Mouse (Mus musculus) kidney, embryonic 14.5 days (tissue): ENCODE data around the gene Trim17. TPM values are rescaled to one million over a fixed set of nuclear protein-coding genes. Genes with fewer than 3 reads are reported as not detected.

ENCODE experiments used
- ATAC-seq: fragments of 200-750 bp; cut with Nextera tagmentation; 2 replicates; pipeline ENCODE4 v1.8.0; 2017; ENCODE audit warnings: moderate number of reproducible peaks, mild to moderate bottlenecking, moderate TSS enrichment, moderate library complexity; ENCODE audit not compliant: low FRiP score, low TSS enrichment
- H3K27ac ChIP-seq: fragments of 300-500 bp; sonication (generic); 2 replicates; pipeline ENCODE4 v1.5.1; 2014; ENCODE audit warnings: low read depth, mild to moderate bottlenecking, low read length, moderate library complexity, mixed read lengths
- H3K27me3 ChIP-seq: fragments of 300-500 bp; sonication (generic); 2 replicates; pipeline ENCODE4 v1.6.1; 2014; ENCODE audit warnings: mild to moderate bottlenecking, low read length; ENCODE audit not compliant: control insufficient read depth, insufficient read depth
- H3K36me3 ChIP-seq: fragments of 300-500 bp; sonication (generic); 2 replicates; pipeline ENCODE4 v1.6.1; 2014; ENCODE audit warnings: low read length, mixed read lengths; ENCODE audit not compliant: control insufficient read depth, insufficient read depth
- H3K4me1 ChIP-seq: fragments of 300-500 bp; sonication (generic); 2 replicates; pipeline ENCODE4 v1.6.1; 2014; ENCODE audit warnings: low read length, mixed read lengths; ENCODE audit not compliant: control insufficient read depth, insufficient read depth
- H3K4me2 ChIP-seq: fragments of 300-500 bp; sonication (generic); replicated peaks from 2 replicates; pipeline ENCODE4 v1.6.1; 2014; ENCODE audit warnings: low read depth, mild to moderate bottlenecking, low read length
- H3K4me3 ChIP-seq: fragments of 300-500 bp; sonication (generic); 2 replicates; pipeline ENCODE4 v1.5.1; 2014; ENCODE audit warnings: mild to moderate bottlenecking, low read length
- H3K9ac ChIP-seq: fragments of 300-500 bp; sonication (generic); 2 replicates; pipeline ENCODE4 v1.6.1; 2014; ENCODE audit warnings: low read depth, mild to moderate bottlenecking, low read length, moderate library complexity
- H3K9me3 ChIP-seq: fragments of 300-500 bp; sonication (generic); 2 replicates; pipeline ENCODE4 v1.6.1; 2016; ENCODE audit warnings: low read length; ENCODE audit not compliant: control insufficient read depth
- WGBS: fragments of 180-500 bp; shearing (Covaris S2); extraction: QIAGEN DNeasy Blood & Tissue Kit; methylation state at CpG from one replicate; pipeline ENCODE4 v1.1.7; 2014; 5-methylcytosine and 5-hydroxymethylcytosine counted together
- polyA plus RNA-seq: library from polyadenylated mRNA; unstranded; fragments of >200 nt; fragmentation: Nextera tagmentation; extraction: Ambion mirVana; gene quantifications from 2 replicates; pipeline ENCODE4 v1.2.1, GENCODE M21; 2014

The Trim17 gene
- 0.63 and 0.65 TPM in 2 replicates for polyA plus RNA-seq

GRCm38 (mm10) chr11:58954420-58955142, at the start of gene Trim17, which contains the start of gene Hist3h2a:
Gene Trim17, plus strand, starts transcription at chr11:58954685.
Gene Hist3h2a, plus strand, starts transcription at chr11:58954685.
- Histone ChIP-seq H3K4me1 (peaks cover 21% of the 10 kb centered on the region; the same call in 1 of the 2 replicates), H3K27ac (peak within 1 kb of the TSS; percentile 100), H3K4me3 (peak within 1 kb of the TSS; percentile 56), H3K4me2 (peak within 1 kb of the TSS; percentile 87), H3K9me3 (no peaks in the 10 kb centered on the region), H3K9ac (peak within 1 kb of the TSS; percentile 93), H3K27me3 (0 out of 2 replicates have a peak, but pooled peaks cover 3% of the 10 kb centered on the region), H3K36me3 (peaks cover 11% of the 10 kb centered on the region)
- WGBS, result under 1% methylated on average over 49 of the region's 49 CpGs
- ATAC-seq, result peak; percentile 93

GRCm38 (mm10) chr11:58904838-58905237, 49.6 kb upstream of the Trim17 start:
- ATAC-seq, result no peak; the same call in 1 of the 2 replicates
- 48% methylated on average over 6 of the region's 6 CpGs for WGBS
- Histone ChIP-seq H3K4me2 (no peak overlapping the region; the same call in none of the 2 replicates), H3K9ac (no peak overlapping the region), H3K4me3 (no peak overlapping the region), H3K9me3 (no peaks in the 10 kb centered on the region), H3K27me3 (no peaks in the 10 kb centered on the region), H3K27ac (no peak overlapping the region), H3K4me1 (no peaks in the 10 kb centered on the region; the same call in 1 of the 2 replicates), H3K36me3 (peaks cover 22% of the 10 kb centered on the region; the same call in 1 of the 2 replicates)

- 80% methylated on average over 1 of the region's 1 CpGs for WGBS
Measured at GRCm38 (mm10) chr11:58913776-58914175, 40.7 kb upstream of the Trim17 start.

GRCm38 (mm10) chr11:58914461-58915028, 39.9 kb upstream of the Trim17 start:
- Histone ChIP-seq H3K36me3 (no peaks in the 10 kb centered on the region), H3K4me3 (peak overlapping the region; percentile 31), H3K27ac (no peak overlapping the region), H3K9ac (peak overlapping the region; percentile 48; the same call in 1 of the 2 replicates), H3K4me2 (peak overlapping the region; percentile 62), H3K4me1 (peaks cover 6% of the 10 kb centered on the region; the same call in 1 of the 2 replicates), H3K9me3 (no peaks in the 10 kb centered on the region), H3K27me3 (no peaks in the 10 kb centered on the region)
- peak; percentile 25; the same call in 1 of the 2 replicates for ATAC-seq
- 16% methylated on average over 17 of the region's 17 CpGs for WGBS

More at GRCm38 (mm10) chr11:58913776-58914175, 40.7 kb upstream of the Trim17 start:
- Histone ChIP-seq H3K9ac (no peak overlapping the region), H3K4me3 (no peak overlapping the region), H3K27ac (no peak overlapping the region), H3K9me3 (no peaks in the 10 kb centered on the region), H3K27me3 (no peaks in the 10 kb centered on the region), H3K4me2 (no peak overlapping the region; the same call in 1 of the 2 replicates), H3K36me3 (no peaks in the 10 kb centered on the region), H3K4me1 (peaks cover 6% of the 10 kb centered on the region; the same call in 1 of the 2 replicates)
- no peak for ATAC-seq

- Histone ChIP-seq H3K9ac (no peak overlapping the region), H3K4me1 (peaks cover 6% of the 10 kb centered on the region; the same call in 1 of the 2 replicates), H3K4me2 (no peak overlapping the region), H3K27me3 (no peaks in the 10 kb centered on the region), H3K4me3 (no peak overlapping the region), H3K36me3 (no peaks in the 10 kb centered on the region), H3K9me3 (no peaks in the 10 kb centered on the region), H3K27ac (no peak overlapping the region)
- no peak for ATAC-seq
- WGBS, result 54% methylated on average over 14 of the region's 14 CpGs
Measured at GRCm38 (mm10) chr11:58916879-58917744, 37.4 kb upstream of the Trim17 start.

- Histone ChIP-seq H3K36me3 (no peaks in the 10 kb centered on the region), H3K4me1 (peaks cover 6% of the 10 kb centered on the region; the same call in 1 of the 2 replicates), H3K9ac (no peak within 1 kb of the TSS), H3K27ac (no peak within 1 kb of the TSS), H3K4me3 (no peak within 1 kb of the TSS), H3K4me2 (no peak within 1 kb of the TSS), H3K9me3 (no peaks in the 10 kb centered on the region), H3K27me3 (no peaks in the 10 kb centered on the region)
- no peak for ATAC-seq
- 82% methylated on average over 12 of the region's 12 CpGs for WGBS
Measured at GRCm38 (mm10) chr11:58917745-58918366, 36.6 kb upstream of the Trim17 start, which contains the start of gene Btnl10. Gene Btnl10, plus strand, starts transcription at chr11:58917908.

- Histone ChIP-seq H3K4me2 (no peak overlapping the region), H3K27me3 (no peaks in the 10 kb centered on the region), H3K4me1 (peaks cover 6% of the 10 kb centered on the region; the same call in 1 of the 2 replicates), H3K9me3 (no peaks in the 10 kb centered on the region), H3K36me3 (no peaks in the 10 kb centered on the region), H3K27ac (no peak overlapping the region), H3K4me3 (no peak overlapping the region), H3K9ac (no peak overlapping the region)
- no peak for ATAC-seq
- WGBS, result 70% methylated on average over 5 of the region's 5 CpGs
Measured at GRCm38 (mm10) chr11:58918759-58919158, 35.7 kb upstream of the Trim17 start.

- 81% methylated on average over 9 of the region's 9 CpGs for WGBS
- no peaks in the 10 kb centered on the region for H3K36me3 ChIP-seq
- no peak overlapping the region for H3K4me2 ChIP-seq
- H3K27me3 ChIP-seq, result no peaks in the 10 kb centered on the region
- H3K4me1 ChIP-seq, result no peaks in the 10 kb centered on the region
- no peak overlapping the region for H3K4me3 ChIP-seq
- no peak for ATAC-seq
- no peak overlapping the region for H3K9ac ChIP-seq
- H3K9me3 ChIP-seq, result no peaks in the 10 kb centered on the region
- H3K27ac ChIP-seq, result no peak overlapping the region
Measured at GRCm38 (mm10) chr11:58922420-58922819, 32.1 kb upstream of the Trim17 start.
